Mouse (Mus musculus) embryonic facial prominence, embryonic 14.5 days (tissue): ENCODE data around the gene Nr3c2. TPM values are rescaled to one million over a fixed set of nuclear protein-coding genes. Genes with fewer than 3 reads are reported as not detected.

Experiments used
- ATAC-seq: fragments of 200-750 bp; cut with Nextera tagmentation; 2 replicates; pipeline ENCODE4 v1.8.0; 2017; ENCODE audit warnings: low read depth, moderate number of reproducible peaks, moderate TSS enrichment
- DNase-seq: peaks from one replicate; pipeline ENCODE4 v3.0.0-alpha.2; 2015; ENCODE audit warnings: low spot score
- H3K27ac ChIP-seq: fragments of 300-500 bp; sonication (generic); replicated peaks from 2 replicates; pipeline ENCODE4 v1.5.1; 2014; ENCODE audit warnings: low read depth, mild to moderate bottlenecking, low read length, moderate library complexity
- H3K27me3 ChIP-seq: fragments of 300-500 bp; sonication (generic); replicated peaks from 2 replicates; pipeline ENCODE4 v1.6.1; 2014; ENCODE audit warnings: low read length; ENCODE audit not compliant: control insufficient read depth, insufficient read depth
- H3K36me3 ChIP-seq: fragments of 300-500 bp; sonication (generic); 2 replicates; pipeline ENCODE4 v1.6.1; 2014; ENCODE audit warnings: low read length, mixed read lengths; ENCODE audit not compliant: control insufficient read depth, insufficient read depth
- H3K4me1 ChIP-seq: fragments of 300-500 bp; sonication (generic); 2 replicates; pipeline ENCODE4 v1.6.1; 2014; ENCODE audit warnings: antibody characterized with exemption, low read length; ENCODE audit not compliant: control insufficient read depth, insufficient read depth
- H3K4me2 ChIP-seq: fragments of 300-500 bp; sonication (generic); 2 replicates; pipeline ENCODE4 v1.6.1; 2014; ENCODE audit warnings: low read depth, mild to moderate bottlenecking, low read length, moderate library complexity, mixed read lengths
- H3K4me3 ChIP-seq: fragments of 300-500 bp; sonication (generic); 2 replicates; pipeline ENCODE4 v1.5.1; 2014; ENCODE audit warnings: low read depth, mild to moderate bottlenecking, low read length
- H3K9ac ChIP-seq: fragments of 300-500 bp; sonication (generic); 2 replicates; pipeline ENCODE4 v1.6.1; 2014; ENCODE audit warnings: low read depth, mild to moderate bottlenecking, low read length, moderate library complexity, mixed read lengths
- H3K9me3 ChIP-seq: fragments of 300-500 bp; sonication (generic); 2 replicates; pipeline ENCODE4 v1.6.1; 2016; ENCODE audit warnings: low read length; ENCODE audit not compliant: control insufficient read depth
- WGBS: fragments of 180-500 bp; shearing (Covaris S2); extraction: QIAGEN DNeasy Blood & Tissue Kit; methylation state at CpG from one replicate; pipeline ENCODE4 v1.1.7; 2014; 5-methylcytosine and 5-hydroxymethylcytosine counted together
- polyA plus RNA-seq: library from polyadenylated mRNA; unstranded; fragments of >200 nt; fragmentation: Nextera tagmentation; extraction: Ambion mirVana; gene quantifications from 2 replicates; pipeline ENCODE4 v1.2.1, GENCODE M21; 2014

Gene Nr3c2
- polyA plus RNA-seq, 1 experiment from 2014 or later: 6.5 TPM

- peak overlapping the region; percentile 65 for H3K9ac ChIP-seq
- under 1% methylated on average over 22 of the region's 41 CpGs for whole genome bisulfite sequencing
- 0 out of 2 replicates have a peak, but pooled peaks cover 3% of the 10 kb centered on the region for H3K4me1 ChIP-seq
- H3K4me2 ChIP-seq: peak overlapping the region; percentile 100
- peak; percentile 99 for ATAC-seq
- peaks cover 55% of the 10 kb centered on the region for H3K27me3 ChIP-seq
- peak overlapping the region; percentile 67 for H3K4me3 ChIP-seq
- H3K27ac ChIP-seq: no peak overlapping the region
- no peaks in the 10 kb centered on the region for H3K36me3 ChIP-seq
- DNase-seq: peak; percentile 98
- H3K9me3 ChIP-seq: no peaks in the 10 kb centered on the region
These were observed 2.4 kb downstream of the Nr3c2 start for GRCm38 (mm10) chr8:76901430-76902204.

GRCm38 (mm10) chr8:76902205-76903078 is 3.2 kb downstream of the Nr3c2 start:
- H3K9ac ChIP-seq: peak overlapping the region; percentile 65
- H3K9me3 ChIP-seq: no peaks in the 10 kb centered on the region
- peak overlapping the region; percentile 67 for H3K4me3 ChIP-seq
- WGBS: 1% methylated on average over 26 of the region's 35 CpGs
- peak; percentile 20 for ATAC-seq
- H3K4me1 ChIP-seq: 0 out of 2 replicates have a peak, but pooled peaks cover 3% of the 10 kb centered on the region
- H3K4me2 ChIP-seq: peak overlapping the region; percentile 100
- no peak overlapping the region for H3K27ac ChIP-seq
- H3K27me3 ChIP-seq: peaks cover 53% of the 10 kb centered on the region
- DNase-seq: no peak
- no peaks in the 10 kb centered on the region for H3K36me3 ChIP-seq

- no peaks in the 10 kb centered on the region for H3K27me3 ChIP-seq
- no peaks in the 10 kb centered on the region for H3K36me3 ChIP-seq
- no peak overlapping the region for H3K9ac ChIP-seq
- H3K27ac ChIP-seq: no peak overlapping the region
- H3K4me3 ChIP-seq: no peak overlapping the region
- H3K4me1 ChIP-seq: no peaks in the 10 kb centered on the region
- H3K4me2 ChIP-seq: no peak overlapping the region
- DNase-seq: no peak
- no peak for ATAC-seq
- no peaks in the 10 kb centered on the region for H3K9me3 ChIP-seq
These were observed 12.0 kb downstream of the Nr3c2 start for GRCm38 (mm10) chr8:76911206-76911605.

GRCm38 (mm10) chr8:76912678-76913077 is 13.4 kb downstream of the Nr3c2 start:
- H3K9ac ChIP-seq: no peak overlapping the region
- no peaks in the 10 kb centered on the region for H3K9me3 ChIP-seq
- H3K27ac ChIP-seq: no peak overlapping the region
- no peak for DNase-seq
- no peak overlapping the region for H3K4me2 ChIP-seq
- 84% methylated on average over 3 of the region's 3 CpGs for WGBS
- no peak overlapping the region for H3K4me3 ChIP-seq
- H3K4me1 ChIP-seq: no peaks in the 10 kb centered on the region
- H3K27me3 ChIP-seq: no peaks in the 10 kb centered on the region
- ATAC-seq: no peak
- no peaks in the 10 kb centered on the region for H3K36me3 ChIP-seq

- no peak overlapping the region for H3K9ac ChIP-seq
- no peak overlapping the region for H3K4me2 ChIP-seq
- no peaks in the 10 kb centered on the region for H3K36me3 ChIP-seq
- DNase-seq (no peak), ATAC-seq (no peak)
- H3K4me1 ChIP-seq: no peaks in the 10 kb centered on the region
- no peaks in the 10 kb centered on the region for H3K9me3 ChIP-seq
- no peak overlapping the region for H3K27ac ChIP-seq
- H3K4me3 ChIP-seq: no peak overlapping the region
- H3K27me3 ChIP-seq: no peaks in the 10 kb centered on the region
- WGBS: 86% methylated on average over 4 of the region's 4 CpGs
These were observed 14.0 kb downstream of the Nr3c2 start for GRCm38 (mm10) chr8:76913207-76913606.

GRCm38 (mm10) chr8:76915260-76915659 is 16.0 kb downstream of the Nr3c2 start:
- Histone ChIP-seq H3K4me2 (no peak overlapping the region), H3K27me3 (no peaks in the 10 kb centered on the region), H3K27ac (no peak overlapping the region), H3K9me3 (no peaks in the 10 kb centered on the region), H3K4me3 (no peak overlapping the region), H3K4me1 (no peaks in the 10 kb centered on the region), H3K36me3 (no peaks in the 10 kb centered on the region), H3K9ac (no peak overlapping the region)
- no peak for ATAC-seq
- no peak for DNase-seq
- WGBS: 93% methylated on average over 2 of the region's 2 CpGs

GRCm38 (mm10) chr8:76919546-76919945 is 20.3 kb downstream of the Nr3c2 start:
- DNase-seq: no peak
- Histone ChIP-seq H3K27ac (no peak overlapping the region), H3K36me3 (no peaks in the 10 kb centered on the region), H3K4me3 (no peak overlapping the region), H3K4me2 (no peak overlapping the region), H3K9me3 (no peaks in the 10 kb centered on the region), H3K27me3 (no peaks in the 10 kb centered on the region), H3K9ac (no peak overlapping the region), H3K4me1 (no peaks in the 10 kb centered on the region)
- 87% methylated on average over 2 of the region's 2 CpGs for WGBS
- no peak for ATAC-seq

GRCm38 (mm10) chr8:76924150-76924549 is 24.9 kb downstream of the Nr3c2 start:
- no peak for ATAC-seq
- DNase-seq: no peak
- H3K4me2 ChIP-seq: no peak overlapping the region
- no peak overlapping the region for H3K9ac ChIP-seq
- no peaks in the 10 kb centered on the region for H3K27me3 ChIP-seq
- H3K27ac ChIP-seq: no peak overlapping the region
- 88% methylated on average over 4 of the region's 4 CpGs for WGBS
- H3K9me3 ChIP-seq: no peaks in the 10 kb centered on the region
- no peaks in the 10 kb centered on the region for H3K4me1 ChIP-seq
- no peak overlapping the region for H3K4me3 ChIP-seq
- no peaks in the 10 kb centered on the region for H3K36me3 ChIP-seq
